Mouse (Mus musculus): ENCODE measurements around the gene Scarf2. TPM values are rescaled to one million over a fixed set of nuclear protein-coding genes. Genes with fewer than 3 reads are reported as not detected.

The Scarf2 gene
- polyA plus RNA-seq, 1 experiment from 2014 or later = 0.67 TPM

DNA sequence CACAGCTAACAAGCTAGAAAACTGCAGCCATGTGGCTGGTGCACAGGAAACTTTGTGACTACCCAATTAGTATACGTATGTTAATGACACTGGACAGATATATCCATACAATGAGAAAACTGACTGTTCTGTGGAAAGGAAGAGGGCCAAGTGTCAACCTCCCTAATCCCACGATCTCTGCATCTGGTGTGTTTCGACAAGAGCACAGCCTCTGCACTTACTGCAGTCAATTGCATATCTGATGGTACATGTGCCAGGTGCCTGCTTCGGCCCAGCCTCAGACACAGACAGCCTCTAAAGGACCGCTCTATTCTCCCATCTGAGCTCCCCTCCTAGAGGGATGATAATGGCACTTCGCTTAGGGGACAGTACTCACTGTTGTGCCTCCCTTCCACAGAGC lies 51.3 kb downstream of the Scarf2 start:
- no peak overlapping the region for H3K4me2 ChIP-seq (ENCODE audit: low read depth, low read length)
- H3K27me3 ChIP-seq (ENCODE audit: control insufficient read depth, insufficient read depth, low read depth, low read length) = no peaks in the 10 kb centered on the region
- H3K36me3 ChIP-seq (ENCODE audit: control insufficient read depth, insufficient read depth) = peaks cover 50% of the 10 kb centered on the region
- WGBS (ENCODE audit: insufficient replicate concordance) = 85% methylated on average over 6 of the region's 6 CpGs
- no peaks in the 10 kb centered on the region for H3K4me1 ChIP-seq (ENCODE audit: control insufficient read depth, low read depth, low read length)
- no peaks in the 10 kb centered on the region for H3K9me3 ChIP-seq (replicated peaks; ENCODE audit: control insufficient read depth, low read length)
- H3K4me3 ChIP-seq (ENCODE audit: low read depth, low read length) = no peak overlapping the region
- no peak overlapping the region for H3K9ac ChIP-seq (ENCODE audit: low read depth, low read length)
- no peak overlapping the region for H3K27ac ChIP-seq (ENCODE audit: low read length)
- ATAC-seq (ENCODE audit: low read depth) = no peak

DNA sequence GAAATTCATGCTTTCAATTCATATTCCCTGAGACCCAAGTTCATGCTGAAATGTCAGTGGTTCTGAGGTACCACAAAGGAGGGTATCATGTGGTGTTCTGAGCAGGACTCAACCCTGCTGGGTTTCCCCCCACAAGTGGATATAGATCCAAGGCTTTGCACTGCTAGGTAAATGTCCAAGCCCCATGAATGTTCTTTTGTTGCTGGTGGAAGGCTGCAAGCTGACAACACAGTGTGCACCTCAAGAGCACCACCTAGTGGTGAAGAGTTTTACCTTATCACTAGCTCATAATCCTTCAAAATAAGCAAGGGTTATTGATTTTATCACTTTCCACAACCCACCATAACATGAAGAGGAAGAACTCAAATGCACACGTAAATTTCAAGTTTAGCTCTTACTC lies 51.8 kb downstream of the Scarf2 start:
- ATAC-seq (ENCODE audit: low read depth) = no peak
- Histone ChIP-seq H3K27ac (ENCODE audit: low read length) (no peak overlapping the region), H3K4me2 (ENCODE audit: low read depth, low read length) (no peak overlapping the region), H3K9me3 (replicated peaks; ENCODE audit: control insufficient read depth, low read length) (no peaks in the 10 kb centered on the region), H3K4me1 (ENCODE audit: control insufficient read depth, low read depth, low read length) (no peaks in the 10 kb centered on the region), H3K36me3 (ENCODE audit: control insufficient read depth, insufficient read depth) (peaks cover 49% of the 10 kb centered on the region), H3K4me3 (ENCODE audit: low read depth, low read length) (no peak overlapping the region), H3K27me3 (ENCODE audit: control insufficient read depth, insufficient read depth, low read depth, low read length) (no peaks in the 10 kb centered on the region), H3K9ac (ENCODE audit: low read depth, low read length) (no peak overlapping the region)
- 13% methylated on average over 1 of the region's 1 CpGs for WGBS (ENCODE audit: insufficient replicate concordance)

DNA sequence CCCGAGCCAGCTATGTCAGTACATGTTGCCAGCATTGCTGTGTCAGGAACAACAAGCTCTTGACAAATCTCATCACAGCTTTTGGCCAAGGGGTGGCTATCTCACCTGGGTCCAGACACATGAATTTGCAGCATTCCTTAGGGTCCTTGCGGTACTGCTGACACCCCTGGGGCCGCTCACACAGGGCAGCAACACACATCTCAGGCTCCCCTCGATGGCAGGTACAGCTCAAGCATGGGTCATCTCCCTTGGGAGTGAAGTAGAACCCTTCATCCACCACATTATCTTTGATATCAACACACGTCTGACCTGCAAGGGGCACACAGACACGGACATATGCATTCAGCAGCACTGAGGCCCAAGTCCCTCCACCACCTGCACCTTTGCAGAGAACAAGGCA lies 52.4 kb downstream of the Scarf2 start:
- Histone ChIP-seq H3K9me3 (replicated peaks; ENCODE audit: control insufficient read depth, low read length) (no peaks in the 10 kb centered on the region), H3K4me1 (ENCODE audit: control insufficient read depth, low read depth, low read length) (no peaks in the 10 kb centered on the region), H3K9ac (ENCODE audit: low read depth, low read length) (no peak overlapping the region), H3K4me2 (ENCODE audit: low read depth, low read length) (no peak overlapping the region), H3K4me3 (ENCODE audit: low read depth, low read length) (no peak overlapping the region), H3K27me3 (ENCODE audit: control insufficient read depth, insufficient read depth, low read depth, low read length) (no peaks in the 10 kb centered on the region), H3K27ac (ENCODE audit: low read length) (no peak overlapping the region), H3K36me3 (ENCODE audit: control insufficient read depth, insufficient read depth) (peaks cover 50% of the 10 kb centered on the region)
- WGBS (ENCODE audit: insufficient replicate concordance) = 80% methylated on average over 6 of the region's 6 CpGs
- ATAC-seq (ENCODE audit: low read depth) = no peak

DNA sequence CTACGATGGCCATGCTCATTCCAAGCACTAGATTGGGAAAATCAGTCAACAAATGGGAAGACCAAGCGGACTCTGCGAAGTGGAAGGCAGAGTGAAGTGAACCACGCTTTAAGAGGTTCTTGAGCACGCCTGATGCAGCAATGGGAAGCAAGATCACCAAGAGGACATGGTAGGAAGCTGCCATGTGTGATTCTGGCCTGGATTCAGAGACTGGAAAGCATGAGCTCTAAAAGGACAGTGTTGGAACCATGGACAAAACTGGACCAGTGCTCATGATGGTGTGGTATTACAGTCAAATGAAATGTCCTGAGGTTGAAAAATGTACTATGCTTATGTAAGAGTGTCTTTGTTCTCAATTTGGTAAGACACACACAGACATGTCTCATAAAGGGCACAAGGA lies 54.2 kb downstream of the Scarf2 start:
- 84% methylated on average over 5 of the region's 5 CpGs for WGBS (ENCODE audit: insufficient replicate concordance)
- no peak overlapping the region for H3K9ac ChIP-seq (ENCODE audit: low read depth, low read length)
- no peak overlapping the region for H3K4me3 ChIP-seq (ENCODE audit: low read depth, low read length)
- H3K27me3 ChIP-seq (ENCODE audit: control insufficient read depth, insufficient read depth, low read depth, low read length) = no peaks in the 10 kb centered on the region
- no peak overlapping the region for H3K27ac ChIP-seq (ENCODE audit: low read length)
- peaks cover 46% of the 10 kb centered on the region for H3K36me3 ChIP-seq (ENCODE audit: control insufficient read depth, insufficient read depth)
- H3K4me2 ChIP-seq (ENCODE audit: low read depth, low read length) = no peak overlapping the region
- no peaks in the 10 kb centered on the region for H3K9me3 ChIP-seq (replicated peaks; ENCODE audit: control insufficient read depth, low read length)
- H3K4me1 ChIP-seq (ENCODE audit: control insufficient read depth, low read depth, low read length) = no peaks in the 10 kb centered on the region
- ATAC-seq (ENCODE audit: low read depth) = no peak

DNA sequence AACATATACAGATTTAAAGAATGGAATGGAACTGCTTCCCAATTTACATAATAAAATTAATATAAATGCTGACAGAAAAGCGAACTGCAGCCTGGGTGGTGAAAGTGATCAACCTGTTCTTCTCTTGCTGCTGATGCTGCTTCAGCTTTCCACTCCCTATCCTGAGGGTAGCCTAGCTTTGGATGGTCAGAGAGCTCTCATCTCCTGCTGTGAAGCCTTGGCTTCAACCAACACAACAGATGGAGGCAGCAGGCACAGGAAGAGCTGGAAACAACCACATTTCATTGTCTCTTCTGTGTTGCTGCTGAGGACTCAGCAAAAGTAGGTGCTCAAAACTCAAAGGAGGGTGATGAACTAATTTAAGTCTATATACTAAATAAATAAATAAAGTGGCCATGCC lies 54.8 kb downstream of the Scarf2 start:
- H3K9me3 ChIP-seq (replicated peaks; ENCODE audit: control insufficient read depth, low read length) = no peaks in the 10 kb centered on the region
- H3K36me3 ChIP-seq (ENCODE audit: control insufficient read depth, insufficient read depth) = peaks cover 48% of the 10 kb centered on the region
- no peaks in the 10 kb centered on the region for H3K27me3 ChIP-seq (ENCODE audit: control insufficient read depth, insufficient read depth, low read depth, low read length)
- no peaks in the 10 kb centered on the region for H3K4me1 ChIP-seq (ENCODE audit: control insufficient read depth, low read depth, low read length)
- H3K9ac ChIP-seq (ENCODE audit: low read depth, low read length) = no peak overlapping the region
- 88% methylated on average over 1 of the region's 1 CpGs for WGBS (ENCODE audit: insufficient replicate concordance)
- ATAC-seq (ENCODE audit: low read depth) = no peak
- H3K27ac ChIP-seq (ENCODE audit: low read length) = no peak overlapping the region
- H3K4me2 ChIP-seq (ENCODE audit: low read depth, low read length) = no peak overlapping the region
- H3K4me3 ChIP-seq (ENCODE audit: low read depth, low read length) = no peak overlapping the region

DNA sequence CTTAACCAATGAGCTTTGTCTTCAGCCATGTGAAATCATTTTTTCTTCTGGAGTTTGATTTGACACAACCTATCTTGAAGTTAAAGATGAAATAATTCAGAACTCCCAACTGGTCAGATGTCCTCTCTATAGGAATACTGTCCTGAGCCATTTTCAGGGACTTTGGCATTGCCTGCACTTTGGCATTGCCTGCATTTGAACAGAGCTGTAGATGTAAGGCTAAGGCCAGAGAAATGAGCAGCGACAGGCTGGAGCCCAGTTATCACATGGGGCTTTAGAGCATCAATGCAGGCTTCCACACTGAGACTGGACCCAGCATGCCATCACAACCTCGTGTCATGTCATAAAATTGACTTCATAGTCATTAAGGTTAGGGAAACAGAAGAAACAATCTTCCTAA lies 56.2 kb downstream of the Scarf2 start:
- Histone ChIP-seq H3K4me2 (ENCODE audit: low read depth, low read length) (no peak overlapping the region), H3K36me3 (ENCODE audit: control insufficient read depth, insufficient read depth) (peaks cover 49% of the 10 kb centered on the region), H3K27me3 (ENCODE audit: control insufficient read depth, insufficient read depth, low read depth, low read length) (no peaks in the 10 kb centered on the region), H3K9ac (ENCODE audit: low read depth, low read length) (no peak overlapping the region), H3K4me1 (ENCODE audit: control insufficient read depth, low read depth, low read length) (no peaks in the 10 kb centered on the region), H3K9me3 (replicated peaks; ENCODE audit: control insufficient read depth, low read length) (no peaks in the 10 kb centered on the region), H3K4me3 (ENCODE audit: low read depth, low read length) (no peak overlapping the region), H3K27ac (ENCODE audit: low read length) (no peak overlapping the region)
- 79% methylated on average over 2 of the region's 2 CpGs for WGBS (ENCODE audit: insufficient replicate concordance)
- no peak for ATAC-seq (ENCODE audit: low read depth)

DNA sequence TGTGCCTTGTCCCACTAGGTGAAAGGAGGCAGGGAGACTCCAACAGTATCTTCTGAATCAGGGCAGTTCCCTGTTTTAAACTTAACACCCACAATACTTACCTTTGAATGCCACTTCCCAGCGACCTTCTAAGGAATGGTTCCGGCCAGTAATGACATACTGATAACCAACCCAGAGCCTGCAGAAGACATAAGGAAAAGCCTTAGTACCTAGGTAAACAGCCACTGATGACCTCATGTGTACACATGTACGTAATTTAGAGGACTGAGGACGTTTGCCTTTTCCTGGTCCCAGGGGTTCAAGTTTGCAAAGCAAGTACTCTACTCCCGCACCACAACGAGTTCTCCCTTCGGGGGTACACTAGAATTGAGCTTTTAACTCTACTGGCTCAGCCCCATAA lies 60.1 kb downstream of the Scarf2 start:
- 80% methylated on average over 7 of the region's 7 CpGs for WGBS (ENCODE audit: insufficient replicate concordance)
- peaks cover 34% of the 10 kb centered on the region for H3K36me3 ChIP-seq (ENCODE audit: control insufficient read depth, insufficient read depth)
- H3K9me3 ChIP-seq (replicated peaks; ENCODE audit: control insufficient read depth, low read length) = no peaks in the 10 kb centered on the region

More for the DNA sequence above, 60.1 kb downstream of the Scarf2 start:
- Histone ChIP-seq H3K27me3 (ENCODE audit: control insufficient read depth, insufficient read depth, low read depth, low read length) (no peaks in the 10 kb centered on the region), H3K27ac (ENCODE audit: low read length) (no peak overlapping the region), H3K4me1 (ENCODE audit: control insufficient read depth, low read depth, low read length) (no peaks in the 10 kb centered on the region), H3K9ac (ENCODE audit: low read depth, low read length) (no peak overlapping the region), H3K4me2 (ENCODE audit: low read depth, low read length) (no peak overlapping the region), H3K4me3 (ENCODE audit: low read depth, low read length) (no peak overlapping the region)
- no peak for ATAC-seq (ENCODE audit: low read depth)

Other genes starting within 250 kb of the Scarf2 start
- 0.06 TPM in 1 of 2 replicates, not detected in the other for gene Lrrc74b, start 236.0 kb upstream of the Scarf2 start, polyA plus RNA-seq (2015; fragmentation: Nextera tagmentation; extraction: Ambion mirVana)
- 0.07 and 0.09 TPM in 2 replicates for gene P2rx6, start 235.4 kb upstream of the Scarf2 start, polyA plus RNA-seq (2015; fragmentation: Nextera tagmentation; extraction: Ambion mirVana)
- 2.9 and 3.5 TPM in 2 replicates for gene Slc7a4, start 214.1 kb upstream of the Scarf2 start, polyA plus RNA-seq (2015; fragmentation: Nextera tagmentation; extraction: Ambion mirVana)
- 13.6 and 15.1 TPM in 2 replicates for gene Smpd4, start 177.9 kb upstream of the Scarf2 start, polyA plus RNA-seq (2015; fragmentation: Nextera tagmentation; extraction: Ambion mirVana)
- gene Ccdc74a, start 150.8 kb upstream of the Scarf2 start, polyA plus RNA-seq (2015; fragmentation: Nextera tagmentation; extraction: Ambion mirVana) = 2.2 and 2.5 TPM in 2 replicates
- gene Med15, start 64.4 kb upstream of the Scarf2 start, polyA plus RNA-seq (2015; fragmentation: Nextera tagmentation; extraction: Ambion mirVana) = 16.0 and 19.2 TPM in 2 replicates
- gene Klhl22, start 37.7 kb upstream of the Scarf2 start, polyA plus RNA-seq (2015; fragmentation: Nextera tagmentation; extraction: Ambion mirVana) = 11.2 and 12.8 TPM in 2 replicates
- gene B830017H08Rik, start 35.8 kb downstream of the Scarf2 start, polyA plus RNA-seq (2015; fragmentation: Nextera tagmentation; extraction: Ambion mirVana) = not detected in 2 replicates
- gene Car15, start 41.1 kb downstream of the Scarf2 start, polyA plus RNA-seq (2015; fragmentation: Nextera tagmentation; extraction: Ambion mirVana) = 0.58 and 0.88 TPM in 2 replicates
- 0.09 TPM in 1 of 2 replicates, not detected in the other for gene Gm20518, start 94.4 kb downstream of the Scarf2 start, polyA plus RNA-seq (2015; fragmentation: Nextera tagmentation; extraction: Ambion mirVana)
- not detected in 2 replicates for gene Tssk1, start 96.9 kb downstream of the Scarf2 start, polyA plus RNA-seq (2015; fragmentation: Nextera tagmentation; extraction: Ambion mirVana)
- 19.8 and 21.3 TPM in 2 replicates for gene Dgcr2, start 101.3 kb downstream of the Scarf2 start, polyA plus RNA-seq (2015; fragmentation: Nextera tagmentation; extraction: Ambion mirVana)
- gene Tssk2, start 101.4 kb downstream of the Scarf2 start, polyA plus RNA-seq (2015; fragmentation: Nextera tagmentation; extraction: Ambion mirVana) = not detected in 2 replicates
- 9.1 and 9.4 TPM in 2 replicates for gene Ess2, start 114.1 kb downstream of the Scarf2 start, polyA plus RNA-seq (2015; fragmentation: Nextera tagmentation; extraction: Ambion mirVana)
- gene Gsc2, start 117.8 kb downstream of the Scarf2 start, polyA plus RNA-seq (2015; fragmentation: Nextera tagmentation; extraction: Ambion mirVana) = not detected in 2 replicates
- gene Slc25a1, start 130.9 kb downstream of the Scarf2 start, polyA plus RNA-seq (2015; fragmentation: Nextera tagmentation; extraction: Ambion mirVana) = 55.8 and 63.5 TPM in 2 replicates
- 2.3 and 2.5 TPM in 2 replicates for gene Vpreb2, start 183.1 kb downstream of the Scarf2 start, polyA plus RNA-seq (2015; fragmentation: Nextera tagmentation; extraction: Ambion mirVana)

Measured in liver, embryonic 16.5 days (tissue).